Mouse (Mus musculus): Measurements from ENCODE around the gene Srsf2.

- TF ChIP-seq CTCF (IDR thresholded peaks at IDR 0.05; ENCODE audit: extremely low read depth, insufficient read depth, low read length), result no peak
- no peak for TF ChIP-seq POLR2A (IDR thresholded peaks at IDR 0.05; ENCODE audit: extremely low read depth, insufficient read depth, low read length)
These were observed 16.3 kb upstream of the Srsf2 start for GRCm38 (mm10) chr11:116869223-116869622.

Data from cortical plate, adult 2 months (tissue).